Mouse (Mus musculus) heart, postnatal 36 days (tissue): ENCODE results near the gene Nrxn3. TPM values are rescaled to one million over a fixed set of nuclear protein-coding genes. Genes with fewer than 3 reads are reported as not detected.

Experiments
- DNase-seq, 2 experiments: peaks; one replicate each; pipeline ENCODE4 v3.0.0; 2021 to 2022
- intact Hi-C: fragments of 180-260 bp; cut with DNase I; formaldehyde crosslinking; loops from one replicate; pipeline ENCODE4 v1.15.1; 2025
- total RNA-seq, 2 experiments: library from RNA; stranded (reverse); gene quantifications; 2 replicates each; pipeline ENCODE4 v1.2.3; 2021

Nrxn3 gene
- total RNA-seq, 2 experiments from 2014 or later, result 0.08 to 0.19 TPM

DNA sequence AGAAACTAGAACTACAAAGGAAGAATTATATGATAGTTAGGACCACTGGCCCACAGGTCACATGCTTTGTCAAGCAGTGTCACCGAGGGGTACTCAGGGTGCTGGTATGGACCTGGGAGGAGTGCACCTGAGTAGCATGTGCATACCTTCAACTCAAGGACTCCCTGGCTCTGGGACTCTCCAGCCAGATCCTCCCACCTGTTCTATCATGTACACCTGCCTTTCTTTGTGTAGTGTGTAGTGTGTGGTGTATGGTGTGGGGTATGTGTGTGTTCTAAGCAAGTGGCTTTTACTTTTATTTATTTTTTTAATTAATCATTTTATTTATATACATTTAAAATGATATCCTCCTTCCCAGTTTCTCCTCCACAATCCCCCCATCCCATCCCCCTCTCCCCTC lies 86.3 kb downstream of the Nrxn3 start:
- intact Hi-C loops, result no loop called here
- no peak for DNase-seq

- no peak for DNase-seq
- intact Hi-C loops, result no loop called here
These were observed 89.5 kb downstream of the Nrxn3 start for GRCm38 (mm10) chr12:88812173-88812572.

DNA sequence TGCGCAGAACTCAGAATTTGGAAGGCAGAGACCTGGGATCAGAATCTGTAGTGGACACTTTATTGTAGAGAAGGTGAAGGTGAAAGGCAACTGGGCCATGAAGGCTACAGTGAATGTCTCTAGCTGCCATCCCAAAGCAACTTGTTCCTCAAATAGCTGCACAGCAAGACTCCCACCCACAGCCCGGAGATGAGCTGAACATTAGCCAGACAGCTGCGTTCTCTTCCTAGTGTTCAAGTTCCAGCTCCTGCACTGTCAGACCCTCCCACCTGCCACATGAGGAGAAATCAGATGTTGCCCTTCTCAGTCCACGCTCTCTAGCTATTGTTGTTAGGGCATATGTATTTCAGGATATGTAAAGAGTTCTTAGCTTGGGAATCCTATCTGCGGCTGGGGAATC lies 94.2 kb downstream of the Nrxn3 start:
- intact Hi-C loops, result no loop called here
- DNase-seq, result no peak

DNA sequence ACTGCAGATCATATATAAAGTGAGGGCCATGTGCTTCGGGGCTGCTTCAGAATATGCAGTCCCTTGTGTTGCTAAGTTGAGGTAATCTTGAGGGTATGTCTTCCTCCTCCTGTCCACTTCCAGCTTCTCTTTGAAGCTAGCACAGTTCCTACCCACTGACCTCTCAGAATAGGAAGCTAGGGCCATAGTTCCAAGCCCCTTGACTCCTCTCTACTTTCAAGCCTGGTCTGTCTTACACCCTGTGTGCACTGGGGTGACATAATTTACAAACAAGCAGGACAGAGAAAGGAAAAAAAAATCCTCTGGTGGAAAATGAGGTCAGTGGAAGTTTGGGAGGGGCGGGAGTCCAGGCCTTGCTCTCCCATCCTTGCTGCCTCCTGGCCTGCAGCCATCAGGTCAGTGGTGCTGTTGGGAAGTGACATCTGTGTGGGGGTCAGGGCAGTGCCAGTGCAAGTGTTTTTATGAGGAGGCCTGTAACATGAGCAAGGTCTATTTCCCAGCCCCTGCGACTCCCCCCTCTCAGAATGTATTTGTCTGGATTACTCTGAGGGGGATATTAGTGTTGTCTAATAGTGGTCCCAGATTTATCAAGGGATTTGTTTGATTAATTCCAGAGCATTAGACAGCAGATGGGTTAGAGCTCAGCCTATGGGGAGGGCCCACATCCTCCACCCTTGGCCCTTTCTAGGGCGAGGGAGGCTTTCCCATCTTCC lies 96.1 kb downstream of the Nrxn3 start:
- DNase-seq, result peak; percentile 20 to 23
- intact Hi-C loops, result no loop called here

- peak in 1 of 2 experiments; percentile 3 for DNase-seq
- intact Hi-C loops, result no loop called here
These were observed 96.6 kb downstream of the Nrxn3 start for GRCm38 (mm10) chr12:88819335-88819709.

DNA sequence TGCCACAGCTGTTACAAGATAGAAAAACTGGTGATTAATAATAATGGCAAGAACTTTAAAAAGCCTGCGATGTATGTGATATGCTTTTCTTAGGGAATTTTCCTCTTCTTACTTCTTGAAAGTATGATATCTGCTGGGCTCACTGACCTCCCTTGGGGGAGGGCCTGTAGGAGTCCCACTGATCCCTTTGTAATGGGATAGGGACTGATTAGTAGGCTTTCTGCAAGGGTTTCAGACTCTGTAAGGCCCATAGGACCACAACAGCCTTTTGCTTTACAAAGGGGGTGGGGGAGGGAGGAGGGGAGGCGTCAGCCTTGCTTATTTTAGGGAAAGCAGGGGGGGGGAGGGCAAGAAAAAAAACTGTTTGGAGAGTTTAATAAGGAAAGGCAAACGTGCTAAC lies 97.5 kb downstream of the Nrxn3 start:
- DNase-seq, result no peak
- intact Hi-C loops, result no loop called here

DNA sequence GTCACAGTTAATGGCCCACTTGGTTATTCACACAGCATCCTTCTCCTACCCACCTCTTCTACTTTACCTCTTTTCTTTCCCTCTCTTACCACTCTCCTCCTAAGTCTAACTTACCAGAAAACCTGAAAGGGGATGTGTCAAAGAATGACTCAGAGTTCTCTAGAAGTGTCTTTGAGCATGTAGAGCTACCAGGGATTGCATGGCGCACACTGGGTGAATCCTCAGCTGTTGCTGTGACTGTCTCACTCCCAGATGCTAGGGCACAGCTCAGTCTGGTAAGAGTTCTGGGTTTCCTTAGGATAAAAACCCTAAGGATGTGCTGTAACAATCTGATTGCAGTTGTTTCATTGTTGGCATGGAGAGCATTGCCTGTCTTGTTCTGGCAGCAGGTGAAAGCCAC lies 108.2 kb downstream of the Nrxn3 start:
- intact Hi-C loops, result no loop called here
- DNase-seq, result no peak

DNA sequence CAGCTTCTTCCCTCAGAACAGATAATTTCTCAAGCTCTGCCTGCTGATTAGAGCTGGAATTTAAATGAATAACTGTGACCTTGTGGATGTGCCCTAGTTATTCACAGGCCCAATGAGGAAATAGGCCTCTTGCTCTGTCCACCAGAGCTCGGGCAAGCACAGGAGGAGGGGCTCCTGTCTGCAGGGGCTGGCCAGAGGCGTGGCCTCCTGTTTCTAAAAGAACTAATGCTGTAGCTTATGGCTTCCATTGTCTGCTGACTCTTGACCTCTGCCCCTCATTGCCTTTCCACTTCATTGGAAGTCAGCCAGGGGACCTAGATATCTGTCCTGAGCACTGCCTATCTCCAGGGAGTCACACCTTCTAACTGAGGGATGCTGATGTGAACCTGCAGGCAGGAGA lies 113.1 kb downstream of the Nrxn3 start:
- DNase-seq, result no peak
- intact Hi-C loops, result no loop called here

DNA sequence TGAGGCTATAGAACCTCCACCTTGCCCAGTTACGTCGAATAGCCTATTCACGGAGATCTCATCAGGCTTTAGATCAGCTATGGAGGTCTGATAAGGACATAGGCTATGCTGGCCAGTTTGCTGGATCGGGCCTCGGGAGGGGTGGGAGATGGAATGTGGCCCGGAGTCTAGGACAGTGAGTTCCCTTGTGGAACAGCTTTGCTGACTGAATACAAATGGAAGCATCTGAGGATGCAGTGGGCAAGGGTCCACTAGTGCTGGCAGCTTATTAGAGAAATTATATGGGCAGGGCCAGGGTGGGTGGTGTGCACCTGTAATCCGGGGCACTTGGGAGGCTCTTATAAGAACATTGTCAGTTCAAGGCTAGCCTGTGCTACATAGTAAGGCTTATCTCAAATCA lies 117.0 kb downstream of the Nrxn3 start:
- intact Hi-C loops, result no loop called here
- no peak for DNase-seq

DNA sequence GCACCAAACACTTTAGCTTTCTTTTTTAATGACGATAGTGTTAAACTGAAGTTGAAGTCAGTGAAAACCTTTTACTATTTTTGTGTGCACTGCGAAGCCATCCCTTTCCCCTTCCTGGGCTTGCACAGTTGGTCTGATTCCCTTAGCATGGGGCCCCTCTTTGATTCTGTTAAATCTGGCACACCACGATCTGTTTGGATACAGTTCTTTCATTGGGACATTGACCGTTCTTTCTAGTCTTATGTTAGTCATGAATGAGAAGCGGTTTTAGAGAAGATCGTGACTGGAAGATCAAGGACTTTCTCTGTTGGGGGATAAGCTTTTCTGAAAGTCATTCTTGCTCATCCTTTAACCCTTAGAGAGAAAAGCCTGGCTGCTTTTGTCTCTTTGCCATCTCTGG lies 118.7 kb downstream of the Nrxn3 start:
- intact Hi-C loops, result no loop called here
- DNase-seq, result no peak

GRCm38 (mm10) chr12:88850400-88851179 lies 127.9 kb downstream of the Nrxn3 start:
- intact Hi-C loops, result no loop called here
- no peak for DNase-seq

DNA sequence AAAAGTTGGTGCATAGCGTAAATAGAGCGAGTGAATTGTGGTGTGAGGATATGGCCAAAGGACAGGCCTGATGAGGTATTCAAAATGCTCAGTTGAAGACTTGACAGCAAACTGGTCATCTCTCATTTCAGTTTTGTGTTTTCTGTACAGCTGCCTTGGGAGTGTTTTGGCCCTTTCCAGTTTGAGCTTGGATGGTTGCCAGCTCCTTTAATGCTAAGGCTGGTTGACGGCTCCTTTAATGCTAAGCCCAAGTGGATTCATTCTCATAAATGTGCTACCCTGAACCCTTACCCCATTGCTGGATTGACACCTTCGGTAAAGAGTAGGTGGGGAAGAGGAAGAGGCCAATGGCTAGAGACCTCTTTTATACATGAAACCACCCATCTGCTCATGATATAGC lies 131.4 kb downstream of the Nrxn3 start:
- DNase-seq, result no peak
- intact Hi-C loops, result no loop called here

GRCm38 (mm10) chr12:88857701-88858100 lies 135.0 kb downstream of the Nrxn3 start:
- no peak for DNase-seq
- intact Hi-C loops, result no loop called here

GRCm38 (mm10) chr12:88859456-88860345 lies 137.0 kb downstream of the Nrxn3 start:
- intact Hi-C loops, result no loop called here

DNA sequence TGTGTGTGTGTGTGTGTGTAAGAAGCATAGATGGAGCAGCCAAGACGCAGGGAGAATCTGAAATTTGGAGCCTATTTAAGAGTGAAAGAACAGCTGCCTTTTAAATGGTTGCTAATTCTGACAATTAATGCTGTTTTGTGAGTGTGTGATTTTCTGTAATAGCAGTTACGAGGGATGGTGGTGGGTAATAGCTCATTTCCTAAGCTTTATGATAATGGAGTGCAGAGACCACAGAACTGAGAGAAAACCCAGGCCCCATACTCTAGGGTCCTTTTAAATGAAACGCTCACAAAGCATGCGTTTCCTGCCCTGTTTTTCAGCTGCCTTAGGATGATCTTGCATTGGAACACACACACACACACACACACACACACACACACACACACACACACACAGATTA lies 137.7 kb downstream of the Nrxn3 start:
- intact Hi-C loops, result no loop called here
- no peak for DNase-seq

More at GRCm38 (mm10) chr12:88859456-88860345, 137.0 kb downstream of the Nrxn3 start:
- DNase-seq, result no peak

- DNase-seq, result no peak
- intact Hi-C loops, result no loop called here
These were observed 140.4 kb downstream of the Nrxn3 start for GRCm38 (mm10) chr12:88863069-88863468.

DNA sequence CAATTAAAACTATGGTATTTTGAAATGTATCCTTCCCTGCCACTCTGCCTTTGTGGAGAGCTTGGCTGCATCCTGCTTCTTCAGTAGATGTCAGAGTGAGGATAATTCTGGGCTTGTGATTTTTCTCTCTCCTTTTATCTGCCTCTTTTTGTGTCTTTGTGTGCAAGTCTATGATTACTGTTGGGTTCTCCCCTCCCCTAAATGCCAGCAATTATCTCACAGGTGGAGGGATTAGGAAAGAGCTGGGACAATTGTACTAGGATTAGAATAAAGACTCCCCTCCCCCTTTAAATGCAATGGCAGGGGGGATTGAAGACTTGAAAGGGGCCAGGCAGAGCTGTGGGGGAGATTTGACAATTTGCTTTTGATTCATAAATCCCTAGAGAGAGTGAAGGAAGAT lies 145.6 kb downstream of the Nrxn3 start:
- DNase-seq, result no peak
- intact Hi-C loops, result no loop called here

GRCm38 (mm10) chr12:88897331-88897730 lies 174.7 kb downstream of the Nrxn3 start:
- no peak for DNase-seq

DNA sequence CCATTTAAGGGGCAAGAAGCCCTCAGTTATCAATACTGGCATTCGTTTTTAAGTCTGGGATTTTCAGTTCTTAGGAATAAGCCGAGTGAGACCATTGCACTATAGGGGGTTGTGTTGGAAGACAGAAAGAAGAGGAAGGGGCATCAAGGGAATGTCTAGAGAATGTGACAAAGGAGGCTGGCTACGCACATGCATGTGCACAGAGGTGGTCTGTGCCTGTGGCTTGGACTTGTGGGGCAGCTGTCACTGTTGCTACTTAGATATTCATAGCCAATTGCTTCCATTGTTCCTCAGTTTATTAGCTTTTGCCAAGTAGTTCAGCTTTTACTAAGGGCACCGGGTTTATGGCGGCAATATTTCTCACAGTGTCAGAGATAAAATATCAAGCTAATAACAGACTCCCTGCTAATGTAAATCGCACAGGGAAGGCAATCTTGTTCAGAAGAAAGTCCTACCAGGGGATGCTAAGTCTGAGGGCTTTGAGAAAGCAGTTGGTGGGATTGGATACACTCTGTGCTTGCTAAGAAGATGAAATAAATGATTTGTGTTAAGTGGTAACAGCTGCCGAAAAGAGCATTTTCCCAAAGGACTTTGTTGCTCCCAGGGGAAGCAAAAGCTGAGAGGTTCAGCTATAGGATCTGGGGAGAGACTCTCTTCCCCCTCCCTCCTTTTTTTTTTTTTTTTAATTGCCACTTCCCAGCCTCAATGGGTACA lies 177.5 kb downstream of the Nrxn3 start:
- no peak for DNase-seq
- intact Hi-C loops, result no loop called here

More at GRCm38 (mm10) chr12:88897331-88897730, 174.7 kb downstream of the Nrxn3 start:
- intact Hi-C loops, result no loop called here

DNA sequence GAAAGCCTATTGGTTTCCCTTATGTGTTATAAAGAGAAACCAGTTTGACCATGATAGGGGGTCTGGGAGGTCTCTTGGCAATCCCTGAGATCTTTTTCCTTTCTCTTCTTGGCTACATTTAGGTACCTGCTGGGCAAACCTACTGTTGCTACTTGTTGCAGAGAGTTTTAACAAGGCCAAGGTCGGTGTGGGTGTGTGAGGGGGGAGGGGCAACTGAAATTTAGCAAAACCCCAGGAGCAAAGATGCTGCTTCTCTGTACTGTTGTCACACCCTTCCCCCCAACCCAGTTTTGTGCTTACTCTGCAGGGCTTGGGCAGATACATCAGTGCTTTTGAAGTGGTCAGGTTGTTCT lies 178.0 kb downstream of the Nrxn3 start:
- intact Hi-C loops, result no loop called here

GRCm38 (mm10) chr12:88910761-88911160 lies 188.1 kb downstream of the Nrxn3 start:
- intact Hi-C loops, result no loop called here
- DNase-seq, result no peak

More for the DNA sequence above, 178.0 kb downstream of the Nrxn3 start:
- no peak for DNase-seq
